Mouse (Mus musculus) common myeloid progenitor, adult 5-6 weeks (primary cell): ENCODE data around the gene Olfr395. TPM values are rescaled to one million over a fixed set of nuclear protein-coding genes. Genes with fewer than 3 reads are reported as not detected.
"Not testable (repeated sequence)": the region's sequence is repeated elsewhere in the genome, so short reads cannot be mapped to it uniquely, and the experiment has no call there.

Source experiments
- ATAC-seq: replicated peaks from 2 replicates; pipeline ENCODE4 v1.8.0; 2016; ENCODE audit warnings: low read depth, mild to moderate bottlenecking, moderate TSS enrichment, inconsistent platforms; ENCODE audit not compliant: poor library complexity, severe bottlenecking
- total RNA-seq: library from RNA; stranded (forward); fragments of 200-1000, 187-1606 nt; gene quantifications from 2 replicates; pipeline ENCODE4 v1.2.3, GENCODE M21; 2017

The Olfr395 gene
- total RNA-seq, result not detected in 2 replicates

DNA sequence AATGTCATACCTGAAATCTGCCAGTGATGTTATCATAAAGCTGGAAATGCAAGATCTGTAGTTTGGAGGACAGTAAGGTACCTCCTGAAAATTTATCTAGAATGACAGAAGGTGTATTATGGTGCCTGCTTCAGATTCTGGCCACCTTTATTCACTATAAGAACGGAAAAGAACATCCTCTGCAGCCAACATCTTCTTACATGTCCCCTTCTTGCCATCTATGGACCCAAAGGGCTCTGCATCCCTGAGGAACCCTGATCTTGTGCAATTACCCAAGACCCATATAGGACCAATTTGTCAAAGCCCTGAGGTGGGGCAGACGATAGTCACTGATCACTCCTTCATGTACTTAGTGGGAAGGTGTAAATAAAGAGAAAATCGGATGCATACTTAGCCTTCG is at the start of gene Olfr395:
Gene Olfr395 (minus strand): TSS at position 101 of the 400 bp plus-strand sequence.
- not testable (repeated sequence) for ATAC-seq

DNA sequence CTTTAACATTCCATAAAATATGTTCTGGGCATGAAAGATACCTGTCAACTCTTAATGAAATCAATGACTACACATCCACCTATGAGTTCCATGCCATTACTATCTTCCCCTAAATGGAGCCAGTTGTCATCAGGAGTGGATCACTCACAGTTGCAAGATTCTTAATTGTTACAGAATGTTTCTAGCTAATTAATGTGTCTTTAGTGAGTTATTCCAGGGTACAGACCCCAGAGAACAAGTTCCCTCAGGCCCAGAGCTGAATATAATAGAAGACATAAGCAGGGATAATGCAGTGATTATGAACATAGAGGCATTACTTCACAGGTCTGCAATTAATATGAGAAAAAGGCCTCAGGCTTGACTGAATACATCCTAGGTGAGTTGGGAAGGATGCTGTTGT is 27.3 kb upstream of the Olfr395 start, which contains the start of gene Olfr23:
Gene Olfr23 (plus strand): TSS at position 301 of the 400 bp plus-strand sequence.
- no peak for ATAC-seq

DNA sequence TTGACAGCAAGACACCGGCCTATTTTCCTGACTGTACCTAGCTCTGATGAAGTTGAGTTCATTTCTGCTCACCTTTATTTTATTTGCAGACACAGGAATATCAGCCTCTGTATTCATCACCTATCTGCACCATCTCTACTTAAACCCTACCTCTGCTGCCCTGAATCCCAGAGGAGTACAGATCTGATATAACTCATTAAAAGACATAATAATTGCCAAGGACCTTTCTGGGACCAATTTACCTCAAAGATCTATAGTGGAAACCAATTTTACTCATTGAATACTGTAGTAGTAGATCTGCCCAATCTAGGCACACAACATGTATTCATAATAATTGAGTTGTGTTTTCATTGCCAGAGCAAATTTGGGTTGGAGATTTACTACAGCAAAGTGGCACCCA is 18.4 kb downstream of the Olfr395 start, which contains the start of gene Olfr394:
Gene Olfr394 (minus strand): TSS at position 101 of the 400 bp plus-strand sequence.
- ATAC-seq, result no peak

Other genes with a start within 250 kb of the Olfr395 start
- gene Zfp735, start 220.5 kb downstream of the Olfr395 start, total RNA-seq, result not detected in 2 replicates
- gene Olfr389, start 128.6 kb downstream of the Olfr395 start, total RNA-seq, result not detected in 2 replicates
- gene Olfr390, start 126.3 kb downstream of the Olfr395 start, total RNA-seq, result not detected in 2 replicates
- not detected in 2 replicates for gene Olfr391-ps, start 106.2 kb downstream of the Olfr395 start, total RNA-seq
- gene Olfr392, start 92.2 kb downstream of the Olfr395 start, total RNA-seq, result not detected in 2 replicates
- gene Olfr393, start 57.8 kb downstream of the Olfr395 start, total RNA-seq, result not detected in 2 replicates
- not detected in 2 replicates for gene Olfr394, start 18.5 kb downstream of the Olfr395 start, total RNA-seq
- not detected in 2 replicates for gene Olfr23, start 27.4 kb upstream of the Olfr395 start, total RNA-seq
- not detected in 2 replicates for gene Olfr397, start 51.5 kb upstream of the Olfr395 start, total RNA-seq
- gene Olfr398, start 81.1 kb upstream of the Olfr395 start, total RNA-seq, result not detected in 2 replicates
- gene Olfr139, start 147.3 kb upstream of the Olfr395 start, total RNA-seq, result not detected in 2 replicates
- not detected in 2 replicates for gene Olfr399, start 147.3 kb upstream of the Olfr395 start, total RNA-seq
- gene Zfp616, start 160.7 kb upstream of the Olfr395 start, total RNA-seq, result not detected in 2 replicates
- gene Olfr401, start 204.4 kb upstream of the Olfr395 start, total RNA-seq, result not detected in 2 replicates
- not detected in 2 replicates for gene Olfr402, start 244.2 kb upstream of the Olfr395 start, total RNA-seq